Mouse (Mus musculus) liver, postnatal 0 days (tissue): Measurements from ENCODE around the gene Dydc1.

Experiments used
- CTCF ChIP-seq: sonication (generic); IDR thresholded peaks from 2 replicates; pipeline ENCODE4 v1.5.1; 2016; ENCODE audit warnings: antibody characterized with exemption, low read depth
- EP300 ChIP-seq: IDR thresholded peaks from 2 replicates; pipeline ENCODE4 v1.6.1; 2016; ENCODE audit warnings: antibody characterized with exemption, low read depth, mild to moderate bottlenecking

GRCm38 (mm10) chr14:41047402-41047801 lies 25.3 kb upstream of the Dydc1 start:
- TF ChIP-seq CTCF (no peak), EP300 (no peak)
